Mouse (Mus musculus): Measurements from ENCODE around the gene Tmem131l. TPM values are rescaled to one million over a fixed set of nuclear protein-coding genes. Genes with fewer than 3 reads are reported as not detected.

The Tmem131l gene
- total and polyA plus RNA-seq, 2 experiments from 2014 or later: 22.5 to 37.3 TPM

- Histone ChIP-seq H3K27ac (ENCODE audit: low read depth, low read length) (peak overlapping the region; percentile 88), H3K4me3 (ENCODE audit: low read depth, low read length) (peak overlapping the region; percentile 96), H3K27me3 (ENCODE audit: insufficient read depth, low read length) (no peaks in the 10 kb centered on the region), H3K9me3 (ENCODE audit: low read length) (no peaks in the 10 kb centered on the region), H3K4me1 (ENCODE audit: insufficient read depth, low read length) (peaks cover 6% of the 10 kb centered on the region; the same call in 1 of the 2 replicates), H3K4me2 (ENCODE audit: low read depth, low read length, poor library complexity, severe bottlenecking) (peak overlapping the region; percentile 86), H3K36me3 (ENCODE audit: insufficient read depth, low read length) (no peaks in the 10 kb centered on the region), H3K9ac (replicated peaks; ENCODE audit: low read length, poor library complexity, severe bottlenecking) (peak overlapping the region; percentile 96)
- ATAC-seq (ENCODE audit: low FRiP score) (peak; percentile 64), DNase-seq (ENCODE audit: low spot score) (peak; percentile 69)
- 3% methylated on average over 23 of the region's 23 CpGs for WGBS
- TF ChIP-seq CTCF (IDR thresholded peaks at IDR 0.05): peak; percentile 44
Observed at GRCm38 (mm10) chr3:84040476-84041082, 604 bp upstream of the Tmem131l start.

GRCm38 (mm10) chr3:84038981-84039645 lies 862 bp downstream of the Tmem131l start:
- peak overlapping the region; percentile 86 for H3K4me2 ChIP-seq (ENCODE audit: low read depth, low read length, poor library complexity, severe bottlenecking)
- peak overlapping the region; percentile 96 for H3K9ac ChIP-seq (replicated peaks; ENCODE audit: low read length, poor library complexity, severe bottlenecking)
- no peaks in the 10 kb centered on the region for H3K9me3 ChIP-seq (ENCODE audit: low read length)
- no peaks in the 10 kb centered on the region for H3K27me3 ChIP-seq (ENCODE audit: insufficient read depth, low read length)
- TF ChIP-seq CTCF (IDR thresholded peaks at IDR 0.05): no peak
- peaks cover 6% of the 10 kb centered on the region; the same call in 1 of the 2 replicates for H3K4me1 ChIP-seq (ENCODE audit: insufficient read depth, low read length)
- H3K27ac ChIP-seq (ENCODE audit: low read depth, low read length): peak overlapping the region; percentile 88
- under 1% methylated on average over 42 of the region's 42 CpGs for WGBS
- no peaks in the 10 kb centered on the region for H3K36me3 ChIP-seq (ENCODE audit: insufficient read depth, low read length)
- DNase-seq (ENCODE audit: low spot score): peak; percentile 28
- peak overlapping the region; percentile 96 for H3K4me3 ChIP-seq (ENCODE audit: low read depth, low read length)
- ATAC-seq (ENCODE audit: low FRiP score): peak; percentile 21

GRCm38 (mm10) chr3:84038126-84038525 lies 1.8 kb downstream of the Tmem131l start:
- H3K27me3 ChIP-seq (ENCODE audit: insufficient read depth, low read length): no peaks in the 10 kb centered on the region
- H3K36me3 ChIP-seq (ENCODE audit: insufficient read depth, low read length): no peaks in the 10 kb centered on the region
- peaks cover 10% of the 10 kb centered on the region; the same call in 1 of the 2 replicates for H3K4me1 ChIP-seq (ENCODE audit: insufficient read depth, low read length)
- H3K4me2 ChIP-seq (ENCODE audit: low read depth, low read length, poor library complexity, severe bottlenecking): peak overlapping the region; percentile 86
- WGBS: 10% methylated on average over 1 of the region's 1 CpGs
- no peak for ATAC-seq (ENCODE audit: low FRiP score)
- H3K9ac ChIP-seq (replicated peaks; ENCODE audit: low read length, poor library complexity, severe bottlenecking): peak overlapping the region; percentile 96
- TF ChIP-seq CTCF (IDR thresholded peaks at IDR 0.05): no peak
- H3K9me3 ChIP-seq (ENCODE audit: low read length): no peaks in the 10 kb centered on the region
- peak overlapping the region; percentile 96 for H3K4me3 ChIP-seq (ENCODE audit: low read depth, low read length)
- DNase-seq (ENCODE audit: low spot score): no peak
- no peak overlapping the region for H3K27ac ChIP-seq (ENCODE audit: low read depth, low read length)

GRCm38 (mm10) chr3:84037536-84037935 lies 2.4 kb downstream of the Tmem131l start:
- H3K9me3 ChIP-seq (ENCODE audit: low read length): no peaks in the 10 kb centered on the region
- peak overlapping the region; percentile 86 for H3K4me2 ChIP-seq (ENCODE audit: low read depth, low read length, poor library complexity, severe bottlenecking)
- H3K27ac ChIP-seq (ENCODE audit: low read depth, low read length): no peak overlapping the region
- H3K4me1 ChIP-seq (ENCODE audit: insufficient read depth, low read length): peaks cover 10% of the 10 kb centered on the region; the same call in 1 of the 2 replicates
- no peak overlapping the region for H3K9ac ChIP-seq (replicated peaks; ENCODE audit: low read length, poor library complexity, severe bottlenecking)
- ATAC-seq (ENCODE audit: low FRiP score): no peak
- H3K4me3 ChIP-seq (ENCODE audit: low read depth, low read length): peak overlapping the region; percentile 96; the same call in 1 of the 2 replicates
- TF ChIP-seq CTCF (IDR thresholded peaks at IDR 0.05): no peak
- H3K36me3 ChIP-seq (ENCODE audit: insufficient read depth, low read length): no peaks in the 10 kb centered on the region
- H3K27me3 ChIP-seq (ENCODE audit: insufficient read depth, low read length): no peaks in the 10 kb centered on the region
- WGBS: 83% methylated on average over 3 of the region's 3 CpGs
- no peak for DNase-seq (ENCODE audit: low spot score)

DNA sequence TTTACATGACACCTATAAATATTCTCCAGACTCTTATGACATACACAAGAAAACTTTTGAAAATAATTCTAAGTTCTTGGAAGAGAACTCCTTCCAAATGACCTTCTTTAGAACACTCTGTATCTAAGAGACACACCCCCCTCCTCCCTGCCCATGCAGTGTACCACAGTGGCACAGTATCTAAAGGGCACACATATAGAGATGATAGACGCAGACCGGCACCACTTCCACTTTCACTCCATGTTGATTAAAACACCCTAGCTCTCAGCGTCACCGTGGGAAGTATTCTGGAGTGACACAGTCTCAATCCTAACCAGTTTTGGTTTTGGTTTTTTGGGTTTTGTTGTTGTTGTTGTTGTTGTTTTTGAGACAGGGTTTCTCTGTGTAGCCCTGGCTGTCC lies 3.1 kb downstream of the Tmem131l start:
- no peak overlapping the region for H3K4me2 ChIP-seq (ENCODE audit: low read depth, low read length, poor library complexity, severe bottlenecking)
- H3K4me1 ChIP-seq (ENCODE audit: insufficient read depth, low read length): peaks cover 10% of the 10 kb centered on the region; the same call in 1 of the 2 replicates
- ATAC-seq (ENCODE audit: low FRiP score) (no peak), DNase-seq (ENCODE audit: low spot score) (no peak)
- H3K4me3 ChIP-seq (ENCODE audit: low read depth, low read length): no peak overlapping the region
- H3K9me3 ChIP-seq (ENCODE audit: low read length): no peaks in the 10 kb centered on the region
- no peak for TF ChIP-seq CTCF (IDR thresholded peaks at IDR 0.05)
- no peaks in the 10 kb centered on the region for H3K36me3 ChIP-seq (ENCODE audit: insufficient read depth, low read length)
- H3K27ac ChIP-seq (ENCODE audit: low read depth, low read length): no peak overlapping the region
- H3K9ac ChIP-seq (replicated peaks; ENCODE audit: low read length, poor library complexity, severe bottlenecking): no peak overlapping the region
- H3K27me3 ChIP-seq (ENCODE audit: insufficient read depth, low read length): no peaks in the 10 kb centered on the region
- 92% methylated on average over 4 of the region's 4 CpGs for WGBS

Data from midbrain, postnatal 0 days (tissue).